Mouse (Mus musculus) MEL (cell line): ENCODE results near the gene Hbq1b. TPM values are rescaled to one million over a fixed set of nuclear protein-coding genes. Genes with fewer than 3 reads are reported as not detected.

Experiments used
- DNase-seq: peaks from one replicate; pipeline ENCODE4 v3.0.0; 2011; ENCODE audit warnings: low read depth, low spot score
- H3K27ac ChIP-seq: 2 replicates; pipeline ENCODE4 v1.5.1; 2012; ENCODE audit warnings: low read depth, mild to moderate bottlenecking, control low read depth, low read length, moderate library complexity; ENCODE audit not compliant: control insufficient read depth
- H3K27me3 ChIP-seq, 2 experiments: fragments of 150-350 bp in 1 of 2; sonication (generic) in 1 of 2; 2 replicates each; pipeline ENCODE4 v1.6.1; 2012; ENCODE audit warnings: low read length in 2 of 2, mild to moderate bottlenecking in 2 of 2, improper control_type of control experiment in 1 of 2, moderate library complexity in 1 of 2; ENCODE audit not compliant: insufficient read depth in 2 of 2, control insufficient read depth in 1 of 2
- H3K36me3 ChIP-seq, 2 experiments: 2 replicates each; pipeline ENCODE4 v1.6.1; 2012 to 2014; ENCODE audit warnings: low read length in 2 of 2, improper control_type of control experiment in 1 of 2, inconsistent platforms in 1 of 2, mild to moderate bottlenecking in 1 of 2; ENCODE audit not compliant: insufficient read depth in 2 of 2, control insufficient read depth in 1 of 2
- H3K4me1 ChIP-seq, 2 experiments: fragments of 150-350 bp in 1 of 2; sonication (generic) in 1 of 2; 2 replicates each; pipeline ENCODE4 v1.6.1; 2012; ENCODE audit warnings: low read length in 2 of 2, improper control_type of control experiment in 1 of 2, mild to moderate bottlenecking in 1 of 2; ENCODE audit not compliant: insufficient read depth in 2 of 2, control insufficient read depth in 1 of 2
- H3K4me3 ChIP-seq, 2 experiments: fragments of 150-350 bp in 1 of 2; sonication (generic) in 1 of 2; 2 replicates each; pipeline ENCODE4 v1.5.1; 2012; ENCODE audit warnings: low read depth in 2 of 2, low read length in 2 of 2, mild to moderate bottlenecking in 2 of 2, moderate library complexity in 2 of 2, control low read depth in 1 of 2, improper control_type of control experiment in 1 of 2; ENCODE audit not compliant: control insufficient read depth in 1 of 2, insufficient read depth in 1 of 2
- H3K79me2 ChIP-seq: 2 replicates; pipeline ENCODE4 v1.6.1; 2012; ENCODE audit warnings: mild to moderate bottlenecking, low read length, moderate library complexity; ENCODE audit not compliant: control insufficient read depth, poor library complexity, insufficient read depth
- H3K9ac ChIP-seq: 2 replicates; pipeline ENCODE4 v1.6.1; 2012; ENCODE audit warnings: low read depth, mild to moderate bottlenecking, control low read depth, low read length, moderate library complexity; ENCODE audit not compliant: control insufficient read depth, poor library complexity, severe bottlenecking
- H3K9me3 ChIP-seq: fragments of 150-350 bp; sonication (generic); replicated peaks from 2 replicates; pipeline ENCODE4 v1.6.1; 2012; ENCODE audit warnings: mild to moderate bottlenecking, low read length, improper control_type of control experiment, moderate library complexity; ENCODE audit not compliant: insufficient read depth
- BHLHE40 ChIP-seq: IDR thresholded peaks from 2 replicates; pipeline ENCODE4 v1.6.1; 2012; ENCODE audit warnings: low read depth, mild to moderate bottlenecking, inconsistent platforms, low read length, improper control_type of control experiment, borderline replicate concordance
- CHD1 ChIP-seq: IDR thresholded peaks from 2 replicates; pipeline ENCODE4 v1.6.1; 2012; ENCODE audit warnings: low read depth, mild to moderate bottlenecking, inconsistent platforms, low read length, improper control_type of control experiment
- CTCF ChIP-seq, 3 experiments: IDR thresholded peaks in 2 of 3; conservative IDR thresholded peaks in 1 of 3; 2 replicates each; pipeline ENCODE4 v1.5.1; 2011 to 2012; ENCODE audit warnings: low read length in 3 of 3, low read depth in 2 of 3, mild to moderate bottlenecking in 2 of 3, improper control_type of control experiment in 1 of 3, inconsistent platforms in 1 of 3, mixed read lengths in 1 of 3, moderate library complexity in 1 of 3; ENCODE audit not compliant: control insufficient read depth in 1 of 3, insufficient read depth in 1 of 3, poor library complexity in 1 of 3, severe bottlenecking in 1 of 3
- E2F4 ChIP-seq: IDR thresholded peaks from 2 replicates; pipeline ENCODE4 v1.6.1; 2011; ENCODE audit warnings: low read depth, low read length, improper control_type of control experiment, borderline replicate concordance
- ELF1 ChIP-seq: IDR thresholded peaks from 2 replicates; pipeline ENCODE4 v1.6.1; 2014; ENCODE audit warnings: low read depth, mild to moderate bottlenecking, inconsistent platforms, low read length, improper control_type of control experiment, moderate library complexity
- GATA1 ChIP-seq: IDR thresholded peaks from 2 replicates; pipeline ENCODE4 v1.6.1; 2011; ENCODE audit warnings: low read depth, low read length, improper control_type of control experiment
- MXI1 ChIP-seq: IDR thresholded peaks from 2 replicates; pipeline ENCODE4 v1.6.1; 2011; ENCODE audit warnings: mild to moderate bottlenecking, low read depth, low read length, improper control_type of control experiment
- MYB ChIP-seq: IDR thresholded peaks from 2 replicates; pipeline ENCODE4 v1.6.1; 2011; ENCODE audit warnings: mild to moderate bottlenecking, low read depth, low read length, improper control_type of control experiment
- POLR2A ChIP-seq, 2 experiments: IDR thresholded peaks; 2 replicates each; pipeline ENCODE4 v1.6.1; 2011 to 2012; ENCODE audit warnings: low read length in 2 of 2, mild to moderate bottlenecking in 2 of 2, control low read depth in 1 of 2, improper control_type of control experiment in 1 of 2, low read depth in 1 of 2, moderate library complexity in 1 of 2; ENCODE audit not compliant: control insufficient read depth in 1 of 2, insufficient read depth in 1 of 2, poor library complexity in 1 of 2
- POLR2AphosphoS5 ChIP-seq: IDR thresholded peaks from 2 replicates; pipeline ENCODE4 v1.6.1; 2012; ENCODE audit warnings: low read depth, borderline replicate concordance, mild to moderate bottlenecking, inconsistent platforms, low read length, moderate library complexity, mixed read lengths
- RAD21 ChIP-seq: IDR thresholded peaks from 2 replicates; pipeline ENCODE4 v1.6.1; 2011; ENCODE audit warnings: mild to moderate bottlenecking, low read depth, low read length, improper control_type of control experiment
- SIN3A ChIP-seq: IDR thresholded peaks from 2 replicates; pipeline ENCODE4 v1.6.1; 2012; ENCODE audit warnings: low read length, improper control_type of control experiment, inconsistent platforms
- SMC3 ChIP-seq: IDR thresholded peaks from 2 replicates; pipeline ENCODE4 v1.6.1; 2011; ENCODE audit warnings: low read depth, low read length, improper control_type of control experiment
- TCF12 ChIP-seq: IDR thresholded peaks from 2 replicates; pipeline ENCODE4 v1.6.1; 2014; ENCODE audit warnings: low read depth, mild to moderate bottlenecking, inconsistent platforms, low read length, improper control_type of control experiment, moderate library complexity
- USF1 ChIP-seq: IDR thresholded peaks from 2 replicates; pipeline ENCODE4 v1.6.1; 2014; ENCODE audit warnings: low read depth, mild to moderate bottlenecking, inconsistent platforms, low read length, improper control_type of control experiment, moderate library complexity
- USF2 ChIP-seq, 2 experiments: IDR thresholded peaks; 2 replicates each; pipeline ENCODE4 v1.6.1; 2011 to 2012; ENCODE audit warnings: improper control_type of control experiment in 2 of 2, low read length in 2 of 2, borderline replicate concordance in 1 of 2, inconsistent platforms in 1 of 2, low read depth in 1 of 2, mild to moderate bottlenecking in 1 of 2; ENCODE audit not compliant: insufficient read depth in 1 of 2
- ZC3H11A ChIP-seq: IDR thresholded peaks from 2 replicates; pipeline ENCODE4 v1.6.1; 2012; ENCODE audit warnings: low read depth, mild to moderate bottlenecking, inconsistent platforms, low read length, improper control_type of control experiment
- ZKSCAN1 ChIP-seq: IDR thresholded peaks from 2 replicates; pipeline ENCODE4 v1.6.1; 2012; ENCODE audit warnings: low read depth, mild to moderate bottlenecking, inconsistent platforms, low read length, improper control_type of control experiment, moderate library complexity
- ZMIZ1 ChIP-seq: IDR thresholded peaks from 2 replicates; pipeline ENCODE4 v1.6.1; 2012; ENCODE audit warnings: low read depth, mild to moderate bottlenecking, inconsistent platforms, low read length, improper control_type of control experiment, moderate library complexity
- ZNF384 ChIP-seq: IDR thresholded peaks from 2 replicates; pipeline ENCODE4 v1.6.1; 2012; ENCODE audit warnings: low read depth, mild to moderate bottlenecking, inconsistent platforms, low read length, improper control_type of control experiment
- polyA plus RNA-seq, 2 experiments: library from polyadenylated mRNA; stranded (reverse) in 1 of 2; unstranded in 1 of 2; fragments of >175 nt in 1 of 2; fragments of >200 nt in 1 of 2; gene quantifications; 2 replicates each; pipeline versions ENCODE4 v1.2.1 to v1.2.4; 2012; ENCODE audit warnings: low replicate concordance in 2 of 2, low read depth in 1 of 2; ENCODE audit not compliant: insufficient read length in 2 of 2, insufficient read depth in 1 of 2, missing spikeins in 1 of 2
- total RNA-seq: library from RNA; depleted of rRNA; stranded (reverse); fragments of 300-350 nt; gene quantifications from 2 replicates; pipeline ENCODE4 v1.2.3, GENCODE M21; 2012

Hbq1b gene
- total and polyA plus RNA-seq, 3 experiments: 2.3 to 6.5 TPM; not detected in 1

- no peaks in the 10 kb centered on the region for H3K79me2 ChIP-seq
- no peaks in the 10 kb centered on the region; a peak in 1 of 4 replicates for H3K36me3 ChIP-seq
- H3K9me3 ChIP-seq: no peaks in the 10 kb centered on the region
- TF ChIP-seq USF2 (IDR thresholded peaks at IDR 0.05; ENCODE audit: borderline replicate concordance in 1 of 2, insufficient read depth in 1 of 2, low read depth in 1 of 2, low read length in 2 of 2) (0 out of 4 replicates have a peak, but pooled peaks have one; percentile 20 to 42), ZKSCAN1 (no peak), E2F4 (no peak), USF1 (peak; percentile 69), POLR2AphosphoS5 (0 out of 2 replicates have a peak, but pooled peaks have one; percentile 91)
- no peak for DNase-seq
- H3K27me3 ChIP-seq: no peaks in the 10 kb centered on the region; a peak in 1 of 4 replicates
- no peaks in the 10 kb centered on the region; a peak in 1 of 4 replicates for H3K4me1 ChIP-seq
- H3K9ac ChIP-seq: no peak overlapping the region
- no peak overlapping the region for H3K27ac ChIP-seq
- no peak overlapping the region for H3K4me3 ChIP-seq
Observed at GRCm38 (mm10) chr11:32300279-32301267, 13.8 kb downstream of the Hbq1b start.

- DNase-seq: no peak
- no peaks in the 10 kb centered on the region for H3K79me2 ChIP-seq
- H3K9ac ChIP-seq: no peak overlapping the region
- H3K27ac ChIP-seq: no peak overlapping the region
- TF ChIP-seq POLR2AphosphoS5: peak; percentile 95; the same call in 1 of the 2 replicates
- no peak for TF ChIP-seq CHD1
- TF ChIP-seq SMC3: no peak
- H3K9me3 ChIP-seq: no peaks in the 10 kb centered on the region
- no peaks in the 10 kb centered on the region; a peak in 1 of 4 replicates for H3K27me3 ChIP-seq
- H3K4me1 ChIP-seq: no peaks in the 10 kb centered on the region; a peak in 1 of 4 replicates
- H3K4me3 ChIP-seq: no peak overlapping the region
- H3K36me3 ChIP-seq: no peaks in the 10 kb centered on the region; a peak in 1 of 4 replicates
Observed at GRCm38 (mm10) chr11:32301506-32301905, 14.7 kb downstream of the Hbq1b start.

- no peaks in the 10 kb centered on the region for H3K79me2 ChIP-seq
- H3K4me3 ChIP-seq: no peak overlapping the region
- H3K27me3 ChIP-seq: no peaks in the 10 kb centered on the region; a peak in 1 of 4 replicates
- TF ChIP-seq RAD21 (no peak), CTCF (IDR thresholded peaks at IDR 0.05 in 2 of 3, conservative IDR thresholded peaks at IDR 0.05 in 1 of 3; ENCODE audit: control insufficient read depth in 1 of 3, insufficient read depth in 1 of 3, low read depth in 2 of 3, low read length in 3 of 3, poor library complexity in 1 of 3, severe bottlenecking in 1 of 3) (no peak), MYB (no peak), TCF12 (no peak), ZMIZ1 (no peak), ZNF384 (no peak), POLR2A (IDR thresholded peaks at IDR 0.05; ENCODE audit: control insufficient read depth in 1 of 2, insufficient read depth in 1 of 2, low read depth in 1 of 2, low read length in 2 of 2, poor library complexity in 1 of 2) (no peak), ELF1 (no peak), SMC3 (no peak), ZC3H11A (no peak), BHLHE40 (no peak), ZKSCAN1 (no peak), CHD1 (no peak), MXI1 (no peak), SIN3A (no peak), GATA1 (no peak), E2F4 (no peak), USF2 (IDR thresholded peaks at IDR 0.05; ENCODE audit: borderline replicate concordance in 1 of 2, insufficient read depth in 1 of 2, low read depth in 1 of 2, low read length in 2 of 2) (no peak)
- DNase-seq: no peak
- no peaks in the 10 kb centered on the region for H3K9me3 ChIP-seq
- H3K36me3 ChIP-seq: no peaks in the 10 kb centered on the region; a peak in 1 of 4 replicates
- no peak overlapping the region for H3K9ac ChIP-seq
- no peaks in the 10 kb centered on the region; a peak in 1 of 4 replicates for H3K4me1 ChIP-seq
- H3K27ac ChIP-seq: no peak overlapping the region
Observed at GRCm38 (mm10) chr11:32302824-32303419, 16.2 kb downstream of the Hbq1b start.
